Mouse (Mus musculus) heart, postnatal 0 days (tissue): Measurements from ENCODE around the gene Xaf1. TPM values are rescaled to one million over a fixed set of nuclear protein-coding genes. Genes with fewer than 3 reads are reported as not detected.

Source experiments
- ATAC-seq: fragments of 200-750 bp; cut with Nextera tagmentation; 2 replicates; pipeline ENCODE4 v1.8.0; 2017; ENCODE audit warnings: low read depth, moderate number of reproducible peaks, moderate library complexity; ENCODE audit not compliant: insufficient read depth
- DNase-seq: peaks from one replicate; pipeline ENCODE4 v3.0.0-alpha.2; 2016; ENCODE audit warnings: low spot score
- H3K27ac ChIP-seq: fragments of 300-500 bp; sonication (generic); 2 replicates; pipeline ENCODE4 v1.5.1; 2014; ENCODE audit warnings: low read depth, mild to moderate bottlenecking
- H3K27me3 ChIP-seq: fragments of 300-500 bp; sonication (generic); 2 replicates; pipeline ENCODE4 v1.6.1; 2014; ENCODE audit warnings: low read length, mixed read lengths; ENCODE audit not compliant: control insufficient read depth, insufficient read depth
- H3K36me3 ChIP-seq: fragments of 300-500 bp; sonication (generic); replicated peaks from 2 replicates; pipeline ENCODE4 v1.6.1; 2014; ENCODE audit warnings: low read length, mixed read lengths; ENCODE audit not compliant: control insufficient read depth, insufficient read depth
- H3K4me1 ChIP-seq: fragments of 300-500 bp; sonication (generic); 2 replicates; pipeline ENCODE4 v1.6.1; 2014; ENCODE audit warnings: antibody characterized with exemption; ENCODE audit not compliant: control insufficient read depth, insufficient read depth
- H3K4me2 ChIP-seq: fragments of 300-500 bp; sonication (generic); 2 replicates; pipeline ENCODE4 v1.6.1; 2014; ENCODE audit warnings: low read depth, mild to moderate bottlenecking, low read length, moderate library complexity
- H3K4me3 ChIP-seq: fragments of 300-500 bp; sonication (generic); 2 replicates; pipeline ENCODE4 v1.5.1; 2014; ENCODE audit warnings: low read depth, low read length
- H3K9ac ChIP-seq: fragments of 300-500 bp; sonication (generic); replicated peaks from 2 replicates; pipeline ENCODE4 v1.6.1; 2014; ENCODE audit warnings: low read depth, low read length, mixed read lengths
- H3K9me3 ChIP-seq: fragments of 300-500 bp; sonication (generic); replicated peaks from 2 replicates; pipeline ENCODE4 v1.6.1; 2016; ENCODE audit warnings: low read length; ENCODE audit not compliant: control insufficient read depth
- CTCF ChIP-seq: IDR thresholded peaks from 2 replicates; pipeline ENCODE4 v1.5.1; 2016; ENCODE audit warnings: antibody characterized with exemption, control low read depth, low read depth
- EP300 ChIP-seq: IDR thresholded peaks from 2 replicates; pipeline ENCODE4 v1.6.1; 2016; ENCODE audit warnings: antibody characterized with exemption, low read depth
- WGBS: fragments of 180-500 bp; shearing (Covaris S2); extraction: QIAGEN DNeasy Blood & Tissue Kit; methylation state at CpG from one replicate; pipeline ENCODE4 v1.1.7; 2014; 5-methylcytosine and 5-hydroxymethylcytosine counted together
- polyA plus RNA-seq: library from polyadenylated mRNA; unstranded; fragments of >200 nt; fragmentation: Nextera tagmentation; extraction: Ambion mirVana; gene quantifications from 2 replicates; pipeline ENCODE4 v1.2.1, GENCODE M21; 2015
- total RNA-seq: library from RNA; depleted of rRNA; stranded (reverse); fragments of >200 nt; gene quantifications from 2 replicates; pipeline ENCODE4 v1.2.3, GENCODE M21; 2014; ENCODE audit warnings: low replicate concordance; rRNA removed

Xaf1 gene
- total RNA-seq, result 2.6 and 3.4 TPM in 2 replicates
- 12.7 and 19.2 TPM in 2 replicates for polyA plus RNA-seq

- no peaks in the 10 kb centered on the region for H3K9me3 ChIP-seq
- TF ChIP-seq CTCF, result no peak
- no peak for TF ChIP-seq EP300
- ATAC-seq (peak; percentile 90), DNase-seq (peak; percentile 85)
- H3K9ac ChIP-seq, result peak within 1 kb of the TSS; percentile 48
- H3K4me2 ChIP-seq, result peak within 1 kb of the TSS; percentile 64
- H3K27ac ChIP-seq, result peak within 1 kb of the TSS; percentile 89
- 6% methylated on average over 6 of the region's 6 CpGs for WGBS
- no peaks in the 10 kb centered on the region for H3K27me3 ChIP-seq
- peak within 1 kb of the TSS; percentile 54 for H3K4me3 ChIP-seq
- H3K4me1 ChIP-seq, result peaks cover 21% of the 10 kb centered on the region
- H3K36me3 ChIP-seq, result peaks cover under 1% of the 10 kb centered on the region; the same call in 1 of the 2 replicates
These were observed at the start of gene Xaf1 for GRCm38 (mm10) chr11:72301334-72301733. TSS of gene Xaf1 (plus strand) at chr11:72301629.

- Histone ChIP-seq H3K9ac (no peak overlapping the region), H3K36me3 (no peaks in the 10 kb centered on the region), H3K27ac (no peak overlapping the region), H3K9me3 (no peaks in the 10 kb centered on the region), H3K4me1 (no peaks in the 10 kb centered on the region), H3K4me2 (no peak overlapping the region), H3K27me3 (no peaks in the 10 kb centered on the region), H3K4me3 (no peak overlapping the region)
- 84% methylated on average over 4 of the region's 4 CpGs for WGBS
- ATAC-seq, result no peak
- TF ChIP-seq CTCF (no peak), EP300 (no peak)
- DNase-seq, result no peak
These were observed 45.8 kb upstream of the Xaf1 start for GRCm38 (mm10) chr11:72255629-72256028.

GRCm38 (mm10) chr11:72256441-72256840 is 45.0 kb upstream of the Xaf1 start:
- Histone ChIP-seq H3K4me3 (no peak overlapping the region), H3K27ac (no peak overlapping the region), H3K9ac (no peak overlapping the region), H3K36me3 (no peaks in the 10 kb centered on the region), H3K27me3 (no peaks in the 10 kb centered on the region), H3K4me2 (no peak overlapping the region), H3K9me3 (no peaks in the 10 kb centered on the region), H3K4me1 (no peaks in the 10 kb centered on the region)
- no peak for DNase-seq
- TF ChIP-seq EP300 (no peak), CTCF (no peak)
- ATAC-seq, result no peak
- WGBS, result 77% methylated on average over 2 of the region's 2 CpGs

GRCm38 (mm10) chr11:72265483-72265882 is 35.9 kb upstream of the Xaf1 start:
- DNase-seq, result no peak
- Histone ChIP-seq H3K4me3 (no peak overlapping the region), H3K27ac (no peak overlapping the region), H3K4me2 (peak overlapping the region; percentile 67; the same call in 1 of the 2 replicates), H3K36me3 (no peaks in the 10 kb centered on the region), H3K9ac (no peak overlapping the region), H3K4me1 (peaks cover 6% of the 10 kb centered on the region), H3K27me3 (peaks cover 27% of the 10 kb centered on the region), H3K9me3 (no peaks in the 10 kb centered on the region)
- 14% methylated on average over 11 of the region's 11 CpGs for WGBS
- no peak for ATAC-seq
- TF ChIP-seq CTCF (no peak), EP300 (no peak)

GRCm38 (mm10) chr11:72266207-72266959 is 35.0 kb upstream of the Xaf1 start:
- TF ChIP-seq EP300, result no peak
- peak; percentile 56 for TF ChIP-seq CTCF
- WGBS, result 2% methylated on average over 46 of the region's 46 CpGs

More at GRCm38 (mm10) chr11:72266207-72266959, 35.0 kb upstream of the Xaf1 start:
- peak; percentile 90 for ATAC-seq
- Histone ChIP-seq H3K27me3 (peaks cover 27% of the 10 kb centered on the region), H3K4me3 (peak overlapping the region; percentile 45), H3K36me3 (no peaks in the 10 kb centered on the region), H3K9ac (no peak overlapping the region; the same call in 1 of the 2 replicates), H3K4me1 (peaks cover 7% of the 10 kb centered on the region), H3K9me3 (no peaks in the 10 kb centered on the region), H3K27ac (no peak overlapping the region), H3K4me2 (peak overlapping the region; percentile 67)
- peak; percentile 63 for DNase-seq
